Comparison of ENCODE assay signal across 9 mouse cellular contexts in the genomic region with DNA sequence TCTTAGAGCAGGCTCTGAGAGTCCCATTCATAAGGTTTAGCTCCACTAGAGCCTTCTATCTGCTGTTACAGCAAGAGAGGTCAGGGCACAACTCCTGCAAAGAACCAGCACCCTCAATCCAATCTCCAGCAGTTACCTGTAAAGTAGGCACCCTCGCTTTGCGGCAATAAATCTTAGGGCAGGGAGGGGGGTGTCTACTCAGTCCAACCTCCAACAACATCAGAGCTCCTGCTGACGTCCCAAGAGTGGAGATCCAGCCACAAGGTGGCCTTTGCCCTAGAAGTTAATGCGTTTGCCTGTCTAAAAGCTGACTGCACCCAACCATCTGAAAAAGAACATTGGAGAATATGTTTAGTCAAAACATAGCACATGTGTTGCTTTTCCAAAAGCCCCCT. TPM values are rescaled to one million over a fixed set of nuclear protein-coding genes. Genes with fewer than 3 reads are reported as not detected.
DNase-seq lines count a peak whose midpoint lies in the region; ATAC-seq and TF ChIP-seq lines count a peak whose summit lies in the region.
"Had no signal": no experiment of that assay in that cellular context is flagged by ENCODE, and none has a peak within 500 bp of the region (broad histone marks: within the 10 kb centered on the region; RNA-seq: fewer than 3 reads in every experiment).

No protein-coding gene starts in this region.

- TF ChIP-seq CTCF in intestine, postnatal 0 days (IDR thresholded peaks at IDR 0.05; ENCODE audit: low read depth), result peak; percentile 24

- H3K4me3 ChIP-seq in heart, embryonic 13.5 days, result peak overlapping the region; percentile 81
- no peak overlapping the region for H3K4me3 ChIP-seq in intestine, postnatal 0 days (ENCODE audit: low read depth, low read length)
- H3K4me3 ChIP-seq: myocyte had no signal

- H3K9ac ChIP-seq in heart, embryonic 13.5 days, result peak overlapping the region; percentile 88
- H3K9ac ChIP-seq in intestine, postnatal 0 days (ENCODE audit: low read depth, low read length), result no peak overlapping the region

- H3K27me3 ChIP-seq in heart, embryonic 13.5 days (replicated peaks), result peaks cover 20% of the 10 kb centered on the region; the same call in 1 of the 2 replicates
- H3K27me3 ChIP-seq in intestine, postnatal 0 days (replicated peaks; ENCODE audit: control insufficient read depth, insufficient read depth, low read length), result peaks cover 22% of the 10 kb centered on the region
- H3K27me3 ChIP-seq in splenic B cell, adult 2 months (ENCODE audit: control insufficient read depth, insufficient read depth, low read length, poor library complexity, severe bottlenecking), result no peaks in the 10 kb centered on the region

- peak overlapping the region; percentile 73 for H3K27ac ChIP-seq in heart, embryonic 13.5 days (replicated peaks)
- no peak overlapping the region for H3K27ac ChIP-seq in intestine, postnatal 0 days (ENCODE audit: low read depth, low read length)

- WGBS in heart, embryonic 13.5 days, result 46% methylated on average over 4 of the region's 4 CpGs
- 38% methylated on average over 4 of the region's 4 CpGs for WGBS in intestine, postnatal 0 days

- H3K4me1 ChIP-seq in heart, embryonic 13.5 days, result peaks cover 78% of the 10 kb centered on the region
- H3K4me1 ChIP-seq in intestine, postnatal 0 days (replicated peaks; ENCODE audit: control insufficient read depth, insufficient read depth, low read length), result no peaks in the 10 kb centered on the region

- no peaks in the 10 kb centered on the region for H3K36me3 ChIP-seq in heart, embryonic 13.5 days
- H3K36me3 ChIP-seq in intestine, postnatal 0 days (ENCODE audit: control insufficient read depth, insufficient read depth), result no peaks in the 10 kb centered on the region
- H3K36me3 ChIP-seq in splenic B cell, adult 2 months (ENCODE audit: control insufficient read depth, insufficient read depth, low read length, poor library complexity, severe bottlenecking), result peaks cover 8% of the 10 kb centered on the region

- peak overlapping the region; percentile 99 for H3K4me2 ChIP-seq in heart, embryonic 13.5 days
- H3K4me2 ChIP-seq in intestine, postnatal 0 days (replicated peaks; ENCODE audit: low read depth), result no peak overlapping the region

- no peak for ATAC-seq in heart, embryonic 13.5 days (ENCODE audit: extremely low read depth, insufficient number of reproducible peaks, low FRiP score, low TSS enrichment)
- no peak for ATAC-seq in intestine, postnatal 0 days

- DNase-seq in heart, adult 18-20 months, result no peak
- DNase-seq in thymus, postnatal 0 days (ENCODE audit: low spot score), result peak; percentile 24
- no peak for DNase-seq in thymus, postnatal 4 days
- peak; percentile 65 for DNase-seq in splenic B cell, adult 2 months (ENCODE audit: low read depth, low spot score)
- no peak for DNase-seq in urinary bladder, postnatal 25 days (ENCODE audit: low spot score)
- no peak for DNase-seq in Muller cell, postnatal 12 days (ENCODE audit: inconsistent ontology term)

- no peaks in the 10 kb centered on the region for H3K9me3 ChIP-seq in heart, embryonic 13.5 days
- no peaks in the 10 kb centered on the region for H3K9me3 ChIP-seq in intestine, postnatal 0 days (ENCODE audit: control insufficient read depth)

RNA-seq across cellular contexts. Expression of a gene that starts 58.2 kb away (rescaled TPM):
- 10.1 and 10.8 TPM in 2 replicates for polyA plus RNA-seq in heart, embryonic 13.5 days (2015; fragmentation: Nextera tagmentation; extraction: Ambion mirVana)
- 10 to 100 TPM in 1 of 2 experiments, 1 to 10 TPM in 1; 7.0 to 11.4 TPM for total RNA-seq in heart, adult 18-20 months (2021)
- polyA plus RNA-seq in thymus, postnatal 0 days (2015; fragmentation: Nextera tagmentation; extraction: Ambion mirVana), result 16.3 and 18.6 TPM in 2 replicates
- polyA plus RNA-seq in intestine, postnatal 0 days (2015; fragmentation: Nextera tagmentation; extraction: Ambion mirVana), result 0.70 and 0.80 TPM in 2 replicates

Comparison
In these comparisons a context has a peak if more than half of its experiments do, and no peak if none do; other contexts are left out.
1. DNase-seq: peak in thymus, postnatal 0 days (single experiment) and splenic B cell, adult 2 months (single experiment); none in heart, adult 18-20 months (0 of 2), thymus, postnatal 4 days (single experiment), urinary bladder, postnatal 25 days (single experiment) and Muller cell, postnatal 12 days (single experiment).